Mouse (Mus musculus): ENCODE measurements around the gene Med12l. TPM values are rescaled to one million over a fixed set of nuclear protein-coding genes. Genes with fewer than 3 reads are reported as not detected.

The Med12l gene
- polyA plus RNA-seq, 1 experiment from 2014 or later, result 5.1 TPM

DNA sequence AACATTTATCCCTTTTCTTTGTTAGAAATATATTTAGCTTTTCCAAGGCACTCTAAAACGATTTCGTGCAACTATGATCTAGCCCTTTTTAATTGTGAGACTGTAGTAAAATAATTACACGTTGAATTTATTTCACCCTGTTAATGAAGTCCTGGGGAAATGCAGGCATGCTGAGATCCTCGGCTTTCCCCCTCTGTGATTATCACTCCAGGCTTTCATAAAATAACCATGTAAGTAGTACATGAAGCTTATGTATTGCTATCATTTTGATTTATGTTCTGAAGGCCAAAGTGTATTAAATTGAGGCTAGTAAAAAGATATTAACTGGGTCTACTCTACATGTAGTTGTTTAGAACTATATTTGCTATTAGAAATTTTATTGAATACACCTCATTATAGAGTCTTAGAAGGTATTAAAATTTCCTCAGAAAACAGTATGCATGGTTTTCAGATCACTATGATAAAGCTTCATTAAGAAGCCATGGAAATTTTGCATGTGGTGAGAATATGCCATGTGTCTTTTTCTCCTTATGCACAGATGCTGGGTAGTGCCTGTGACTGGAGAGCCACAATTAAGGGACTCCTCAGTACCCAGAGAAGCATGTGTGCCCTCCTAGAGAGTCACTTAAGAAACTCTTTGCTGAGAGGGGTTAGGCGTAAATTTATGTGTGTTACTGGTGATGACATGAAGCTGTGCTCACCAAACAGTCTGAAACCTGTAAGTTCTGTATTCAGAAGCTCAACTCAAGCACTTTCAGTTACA, 288.0 kb downstream of the Med12l start:
- Histone ChIP-seq H3K9ac (no peak overlapping the region), H3K4me1 (replicated peaks) (no peaks in the 10 kb centered on the region), H3K9me3 (replicated peaks) (no peaks in the 10 kb centered on the region), H3K27ac (ENCODE audit: poor library complexity, severe bottlenecking) (no peak overlapping the region), H3K4me2 (no peak overlapping the region), H3K4me3 (no peak overlapping the region), H3K36me3 (no peaks in the 10 kb centered on the region), H3K27me3 (replicated peaks) (no peaks in the 10 kb centered on the region)
- 82% methylated on average over 5 of the region's 5 CpGs for WGBS
- no peak for ATAC-seq (ENCODE audit: insufficient number of reproducible peaks, low FRiP score)

DNA sequence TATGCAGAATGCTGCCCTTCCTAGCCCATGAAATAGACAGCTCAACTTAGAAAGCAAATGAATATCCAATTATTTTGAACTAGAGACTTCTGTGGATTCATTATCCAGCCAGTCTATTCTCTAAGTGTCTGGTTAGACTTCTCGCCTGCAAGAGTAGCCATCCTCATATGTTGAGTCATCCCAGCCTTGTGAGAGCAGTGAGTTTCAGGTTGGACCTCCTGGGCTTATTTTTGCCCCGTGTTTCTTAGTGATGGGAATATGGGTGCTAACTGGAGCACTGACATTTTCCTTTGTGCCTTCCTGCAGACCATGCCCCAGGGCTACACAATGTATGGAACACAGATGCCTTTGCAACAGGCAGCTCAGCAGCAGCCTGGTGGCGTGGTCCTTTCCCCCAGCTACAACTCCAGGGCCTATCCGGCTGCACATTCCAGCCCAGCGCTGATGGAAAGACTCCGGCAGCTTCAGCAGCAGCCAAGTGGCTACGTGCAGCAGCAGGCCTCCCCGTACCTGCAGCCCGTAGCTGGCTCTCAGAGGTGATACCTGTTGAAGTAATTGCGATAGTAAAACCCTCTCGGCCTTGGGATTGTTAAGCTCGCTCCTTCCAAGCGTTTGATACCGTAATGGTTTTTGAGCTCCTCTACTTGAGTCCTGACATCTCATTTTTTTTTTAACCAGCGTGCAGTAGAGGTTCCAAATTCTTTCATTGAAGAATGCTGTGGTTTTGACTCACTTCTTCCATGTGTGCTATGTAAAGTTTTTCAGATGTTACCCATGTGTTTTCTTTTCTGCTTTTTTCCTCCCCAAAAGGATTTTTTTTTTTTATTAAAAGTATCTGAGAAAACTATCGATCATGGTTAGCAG, 290.3 kb downstream of the Med12l start:
- no peaks in the 10 kb centered on the region for H3K27me3 ChIP-seq (replicated peaks)
- no peak for ATAC-seq (ENCODE audit: insufficient number of reproducible peaks, low FRiP score)
- H3K9ac ChIP-seq, result no peak overlapping the region
- no peaks in the 10 kb centered on the region for H3K9me3 ChIP-seq (replicated peaks)
- 83% methylated on average over 16 of the region's 16 CpGs for WGBS
- no peaks in the 10 kb centered on the region for H3K36me3 ChIP-seq
- H3K4me1 ChIP-seq (replicated peaks), result no peaks in the 10 kb centered on the region
- H3K4me2 ChIP-seq, result no peak overlapping the region
- H3K27ac ChIP-seq (ENCODE audit: poor library complexity, severe bottlenecking), result no peak overlapping the region
- no peak overlapping the region for H3K4me3 ChIP-seq

DNA sequence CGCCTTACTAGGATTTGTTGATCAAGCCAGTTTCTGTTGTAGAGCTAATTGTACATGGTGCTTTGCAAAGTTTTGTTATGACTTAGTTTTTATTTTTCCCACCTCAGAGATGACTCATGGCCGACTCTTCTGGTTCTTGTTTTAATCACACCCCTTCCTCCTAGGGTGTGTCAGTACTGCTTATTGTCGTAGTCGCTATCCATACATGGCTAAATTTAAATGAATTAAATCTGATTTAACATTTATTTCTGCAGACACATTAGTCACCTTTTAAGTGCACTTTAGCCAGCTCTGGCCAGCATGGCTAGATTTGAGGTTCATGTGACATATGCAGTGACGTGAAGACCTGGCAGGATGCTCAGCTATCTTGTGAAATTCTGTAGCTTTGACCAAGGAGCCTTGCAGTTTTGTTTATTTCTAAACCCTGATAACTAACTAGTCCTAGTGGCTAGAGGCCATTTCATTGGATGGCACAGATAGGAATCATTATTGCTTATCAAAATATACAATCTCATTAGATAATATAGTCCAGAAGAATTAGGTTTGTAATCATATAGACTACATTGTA, 291.0 kb downstream of the Med12l start:
- ATAC-seq (ENCODE audit: insufficient number of reproducible peaks, low FRiP score), result no peak
- Histone ChIP-seq H3K27ac (ENCODE audit: poor library complexity, severe bottlenecking) (no peak overlapping the region), H3K27me3 (replicated peaks) (no peaks in the 10 kb centered on the region), H3K9ac (no peak overlapping the region), H3K9me3 (replicated peaks) (no peaks in the 10 kb centered on the region), H3K4me3 (no peak overlapping the region), H3K4me2 (no peak overlapping the region), H3K36me3 (no peaks in the 10 kb centered on the region), H3K4me1 (replicated peaks) (no peaks in the 10 kb centered on the region)
- 87% methylated on average over 5 of the region's 5 CpGs for WGBS

DNA sequence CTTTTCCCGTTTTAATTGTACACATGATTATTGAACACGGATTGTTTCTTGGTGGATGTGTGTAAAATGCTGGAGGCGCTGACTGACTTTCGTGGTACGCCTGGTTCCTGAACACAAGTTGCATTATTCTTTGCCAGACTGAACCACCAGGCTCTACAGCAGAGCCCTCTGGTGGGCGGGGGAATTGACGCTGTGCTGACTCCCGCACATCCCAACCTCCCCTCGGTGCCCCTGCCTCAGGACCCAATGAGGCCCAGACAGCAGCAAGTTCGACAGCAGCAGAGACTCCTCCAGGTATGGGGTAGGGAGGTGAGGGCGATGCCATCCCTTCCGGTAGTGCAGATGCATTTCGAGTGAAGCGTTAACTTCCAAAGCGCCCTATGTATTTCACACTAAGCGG, 292.0 kb downstream of the Med12l start:
- 77% methylated on average over 16 of the region's 16 CpGs for WGBS
- Histone ChIP-seq H3K4me3 (no peak overlapping the region), H3K36me3 (no peaks in the 10 kb centered on the region), H3K27ac (ENCODE audit: poor library complexity, severe bottlenecking) (no peak overlapping the region), H3K9ac (no peak overlapping the region), H3K27me3 (replicated peaks) (no peaks in the 10 kb centered on the region), H3K9me3 (replicated peaks) (no peaks in the 10 kb centered on the region), H3K4me1 (replicated peaks) (no peaks in the 10 kb centered on the region), H3K4me2 (no peak overlapping the region)
- no peak for ATAC-seq (ENCODE audit: insufficient number of reproducible peaks, low FRiP score)

DNA sequence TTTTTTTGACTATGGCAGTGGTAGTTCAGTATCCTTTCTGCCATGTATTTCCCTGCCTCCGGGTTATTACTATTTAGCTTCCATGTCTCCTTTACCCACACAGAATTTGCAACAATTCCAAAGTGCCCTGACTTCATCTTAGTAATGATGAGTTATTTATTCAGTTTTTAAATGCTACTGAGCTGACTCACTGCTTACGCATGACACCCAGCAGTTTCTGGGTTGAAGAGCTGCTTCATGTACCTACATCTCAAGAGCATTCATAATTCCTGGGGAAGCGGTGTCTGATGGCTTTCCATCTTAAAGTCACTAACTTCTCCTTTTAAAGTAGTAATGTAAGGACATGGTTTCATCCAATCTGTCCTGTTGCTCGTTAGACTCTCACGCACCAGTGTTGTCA, 299.3 kb downstream of the Med12l start:
- 0 out of 2 replicates have a peak, but pooled peaks cover 2% of the 10 kb centered on the region for H3K36me3 ChIP-seq
- no peak overlapping the region for H3K4me3 ChIP-seq
- no peak overlapping the region for H3K4me2 ChIP-seq
- H3K9me3 ChIP-seq (replicated peaks), result no peaks in the 10 kb centered on the region
- no peaks in the 10 kb centered on the region for H3K27me3 ChIP-seq (replicated peaks)
- H3K4me1 ChIP-seq (replicated peaks), result no peaks in the 10 kb centered on the region
- no peak overlapping the region for H3K9ac ChIP-seq
- WGBS, result 90% methylated on average over 5 of the region's 5 CpGs
- ATAC-seq (ENCODE audit: insufficient number of reproducible peaks, low FRiP score), result no peak
- no peak overlapping the region for H3K27ac ChIP-seq (ENCODE audit: poor library complexity, severe bottlenecking)

DNA sequence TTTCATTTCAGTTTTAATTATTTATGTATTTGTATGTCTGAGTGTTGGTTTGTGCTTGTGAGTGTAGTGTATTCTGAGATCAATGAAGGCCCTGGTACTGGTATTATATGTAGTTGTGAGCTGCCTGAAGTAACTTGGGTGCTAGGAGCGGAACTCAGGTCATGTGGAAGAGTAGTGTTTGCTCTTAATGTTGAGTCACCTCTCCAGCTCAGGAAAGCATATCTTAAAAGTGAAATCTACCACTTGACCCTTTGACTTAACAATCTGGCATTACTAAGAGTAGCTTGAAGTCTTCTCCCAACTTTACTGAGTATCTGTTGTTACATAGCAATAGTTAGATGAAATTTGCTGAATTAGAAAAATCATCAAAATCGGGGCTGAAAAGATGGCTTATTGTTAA, 299.9 kb downstream of the Med12l start:
- Histone ChIP-seq H3K27me3 (replicated peaks) (no peaks in the 10 kb centered on the region), H3K27ac (ENCODE audit: poor library complexity, severe bottlenecking) (no peak overlapping the region), H3K4me3 (no peak overlapping the region), H3K4me2 (no peak overlapping the region), H3K9ac (no peak overlapping the region), H3K36me3 (0 out of 2 replicates have a peak, but pooled peaks cover 2% of the 10 kb centered on the region), H3K4me1 (replicated peaks) (no peaks in the 10 kb centered on the region), H3K9me3 (replicated peaks) (no peaks in the 10 kb centered on the region)
- WGBS, result 85% methylated on average over 2 of the region's 2 CpGs
- no peak for ATAC-seq (ENCODE audit: insufficient number of reproducible peaks, low FRiP score)

DNA sequence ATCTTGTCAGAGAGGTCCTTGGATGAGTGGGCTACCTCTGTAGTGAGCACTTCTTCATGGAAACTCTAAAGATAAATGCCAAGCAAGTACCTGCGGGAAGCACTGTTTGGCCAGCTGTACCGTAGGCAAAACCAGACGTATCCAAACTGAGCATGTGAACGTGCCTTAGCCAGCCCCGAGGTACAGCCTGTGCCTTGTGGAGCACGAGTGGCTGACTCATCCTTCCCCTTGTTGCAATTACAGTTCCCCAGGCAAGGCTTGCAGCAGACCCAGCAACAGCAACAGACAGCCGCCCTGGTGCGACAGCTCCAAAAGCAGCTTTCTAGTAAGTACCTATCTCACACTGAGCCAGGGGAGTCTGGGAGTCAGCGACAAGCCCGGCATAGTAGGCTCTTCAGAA, 307.0 kb downstream of the Med12l start:
- Histone ChIP-seq H3K27ac (ENCODE audit: poor library complexity, severe bottlenecking) (no peak overlapping the region), H3K27me3 (replicated peaks) (no peaks in the 10 kb centered on the region), H3K4me2 (no peak overlapping the region), H3K36me3 (peaks cover 1% of the 10 kb centered on the region), H3K9me3 (replicated peaks) (no peaks in the 10 kb centered on the region), H3K9ac (no peak overlapping the region), H3K4me1 (replicated peaks) (no peaks in the 10 kb centered on the region), H3K4me3 (no peak overlapping the region)
- no peak for ATAC-seq (ENCODE audit: insufficient number of reproducible peaks, low FRiP score)
- WGBS, result 77% methylated on average over 10 of the region's 10 CpGs

DNA sequence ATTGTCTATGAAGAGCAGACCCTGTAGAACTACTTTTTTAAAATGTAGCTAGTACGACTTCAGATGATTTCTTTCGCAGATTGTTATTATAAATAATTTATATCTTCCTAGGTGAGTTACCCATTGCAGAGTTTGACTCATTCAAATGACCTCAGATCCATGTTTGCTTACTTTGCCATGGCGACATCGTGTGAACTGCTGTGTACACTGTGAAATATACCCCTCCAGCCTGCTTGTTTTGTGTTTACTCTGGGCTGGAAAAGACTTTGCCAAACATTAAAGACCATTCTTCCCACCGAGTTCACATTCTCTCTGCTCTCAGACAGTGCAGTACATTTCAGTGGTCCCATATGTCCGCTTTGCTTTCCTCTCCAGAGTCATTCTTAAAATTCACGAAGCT, 310.5 kb downstream of the Med12l start:
- Histone ChIP-seq H3K4me3 (no peak overlapping the region), H3K4me2 (no peak overlapping the region), H3K9ac (no peak overlapping the region), H3K36me3 (peaks cover 24% of the 10 kb centered on the region), H3K27ac (ENCODE audit: poor library complexity, severe bottlenecking) (no peak overlapping the region), H3K27me3 (replicated peaks) (no peaks in the 10 kb centered on the region), H3K4me1 (replicated peaks) (no peaks in the 10 kb centered on the region), H3K9me3 (replicated peaks) (no peaks in the 10 kb centered on the region)
- 89% methylated on average over 7 of the region's 7 CpGs for WGBS
- ATAC-seq (ENCODE audit: insufficient number of reproducible peaks, low FRiP score), result no peak

DNA sequence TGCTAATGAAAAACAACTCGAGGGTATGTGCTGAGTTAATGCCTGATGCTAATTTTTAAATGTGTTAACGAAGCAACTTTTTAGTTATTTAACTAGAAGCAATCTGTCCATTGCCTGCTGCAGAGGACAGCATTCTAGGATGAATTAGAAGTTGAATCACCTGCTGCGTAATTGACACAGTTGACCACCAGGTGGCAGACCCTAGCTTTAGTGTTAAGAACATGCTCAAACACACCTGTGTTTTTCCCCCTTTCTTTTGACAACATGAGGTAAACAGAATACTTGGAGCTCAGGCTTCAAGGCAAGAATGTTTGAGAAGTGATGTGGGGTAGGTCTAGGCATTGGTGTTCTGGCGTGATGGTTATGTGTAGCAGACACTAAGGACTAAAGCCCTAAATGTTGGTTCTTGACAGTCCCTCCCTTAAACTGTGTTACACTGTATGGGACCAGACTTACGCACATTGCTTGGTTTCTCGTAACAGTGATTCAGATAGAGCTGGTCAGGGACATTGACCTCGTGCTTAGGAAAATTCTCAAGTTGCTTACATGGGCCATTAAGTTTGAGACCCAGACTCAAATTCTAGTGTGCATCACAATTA, 315.8 kb downstream of the Med12l start:
- no peak overlapping the region for H3K4me2 ChIP-seq
- H3K27ac ChIP-seq (ENCODE audit: poor library complexity, severe bottlenecking), result no peak overlapping the region
- no peaks in the 10 kb centered on the region for H3K27me3 ChIP-seq (replicated peaks)
- no peaks in the 10 kb centered on the region for H3K4me1 ChIP-seq (replicated peaks)
- ATAC-seq (ENCODE audit: insufficient number of reproducible peaks, low FRiP score), result no peak
- 44% methylated on average over 7 of the region's 7 CpGs for WGBS
- H3K4me3 ChIP-seq, result no peak overlapping the region
- no peaks in the 10 kb centered on the region for H3K9me3 ChIP-seq (replicated peaks)
- no peak overlapping the region for H3K9ac ChIP-seq
- peaks cover 29% of the 10 kb centered on the region for H3K36me3 ChIP-seq

DNA sequence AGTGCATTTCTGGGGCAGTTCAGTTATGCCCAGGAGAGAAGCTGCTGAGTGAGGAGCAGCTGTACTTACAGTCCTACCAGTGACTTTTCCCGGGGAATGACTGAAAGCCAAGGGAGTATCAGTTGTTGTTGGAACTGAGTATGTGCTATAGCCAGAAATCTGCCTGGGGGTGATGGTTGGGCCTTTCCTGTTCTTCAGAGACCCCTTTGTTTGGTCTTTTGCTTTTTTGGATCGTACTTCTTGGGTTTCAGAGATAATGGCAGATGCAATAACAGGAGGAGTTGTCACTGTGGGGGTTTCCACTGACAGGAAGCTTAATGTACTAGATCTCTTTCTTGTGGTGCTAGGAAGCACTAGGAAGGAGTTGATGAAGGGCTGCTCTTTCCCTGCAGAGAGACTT, 322.9 kb downstream of the Med12l start:
- 74% methylated on average over 2 of the region's 2 CpGs for WGBS
- Histone ChIP-seq H3K4me1 (replicated peaks) (no peaks in the 10 kb centered on the region), H3K36me3 (peaks cover 23% of the 10 kb centered on the region), H3K9ac (no peak overlapping the region), H3K27ac (ENCODE audit: poor library complexity, severe bottlenecking) (no peak overlapping the region), H3K4me2 (no peak overlapping the region), H3K27me3 (replicated peaks) (no peaks in the 10 kb centered on the region), H3K9me3 (replicated peaks) (no peaks in the 10 kb centered on the region), H3K4me3 (no peak overlapping the region)
- ATAC-seq (ENCODE audit: insufficient number of reproducible peaks, low FRiP score), result no peak
